ENCODE assay signal across 8 mouse cellular contexts in the genomic region with DNA sequence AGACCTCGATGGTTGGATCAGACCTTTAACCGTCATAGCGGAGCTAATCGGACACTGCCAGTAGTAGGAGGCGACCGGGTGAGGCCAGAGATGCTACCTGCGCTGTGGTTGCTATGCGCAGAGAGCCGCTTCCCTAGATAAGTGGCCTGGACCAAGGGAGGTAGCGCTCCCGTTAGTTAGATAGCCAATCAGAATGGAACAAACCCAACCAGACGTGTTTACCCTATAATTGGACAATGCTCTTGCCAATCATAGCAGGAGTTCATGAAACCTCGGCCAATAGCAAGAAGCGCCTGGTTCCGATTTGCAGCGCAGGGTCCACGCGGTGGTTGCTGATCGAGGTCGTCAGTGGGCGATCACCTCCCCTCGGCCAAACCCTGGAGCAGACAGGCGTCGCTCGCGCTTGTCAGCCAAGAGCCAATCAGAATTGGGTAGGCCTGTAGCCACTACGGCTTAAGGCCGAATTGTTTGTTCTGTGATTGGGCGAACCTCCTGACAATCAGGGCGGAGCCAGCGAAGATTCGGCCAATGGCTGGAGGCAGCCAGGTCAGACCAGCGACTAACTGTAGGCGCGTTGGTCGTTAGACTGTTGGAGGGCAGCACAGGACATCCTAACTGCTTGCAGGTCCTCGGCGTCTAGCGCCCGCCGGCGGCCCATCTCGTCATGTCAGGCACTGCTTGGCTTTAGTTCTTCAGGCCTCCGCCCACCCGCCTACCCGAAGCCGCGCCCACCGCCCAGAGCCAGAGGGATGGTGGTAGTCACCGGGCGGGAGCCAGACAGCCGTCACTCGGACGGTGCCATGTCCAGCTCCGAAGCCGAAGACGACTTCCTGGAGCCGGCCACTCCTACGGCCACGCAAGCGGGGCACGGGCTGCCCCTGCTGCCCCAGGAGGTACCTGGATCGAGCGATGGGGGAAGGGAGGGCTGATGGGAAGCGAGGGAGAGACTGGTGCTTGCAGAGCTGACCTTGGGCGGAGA. TPM values are rescaled to one million over a fixed set of nuclear protein-coding genes. Genes with fewer than 3 reads are reported as not detected.
DNase-seq lines count a peak whose midpoint lies in the region; ATAC-seq lines count a peak whose summit lies in the region.

A gene (plus strand): TSS at position 528 of the 979 bp plus-strand sequence.

- H3K27ac ChIP-seq in heart, embryonic 14.5 days (replicated peaks in 1 of 2; ENCODE audit: control insufficient read depth in 1 of 2, insufficient read depth in 1 of 2, low read depth in 2 of 2, low read length in 2 of 2) = peak within 1 kb of the TSS; percentile 70 to 80
- peak within 1 kb of the TSS; percentile 98 for H3K27ac ChIP-seq in liver, embryonic 13.5 days
- peak within 1 kb of the TSS; percentile 79 for H3K27ac ChIP-seq in stomach, embryonic 16.5 days (ENCODE audit: low read length)

- H3K27me3 ChIP-seq in heart, embryonic 14.5 days (ENCODE audit: control insufficient read depth, insufficient read depth, low read length) = peaks cover 5% of the 10 kb centered on the region
- peaks cover 10% of the 10 kb centered on the region; the same call in 1 of the 2 replicates for H3K27me3 ChIP-seq in liver, embryonic 13.5 days
- H3K27me3 ChIP-seq in stomach, embryonic 16.5 days (ENCODE audit: control insufficient read depth, insufficient read depth, low read length) = no peaks in the 10 kb centered on the region

- peak within 1 kb of the TSS; percentile 55 to 74 for H3K4me3 ChIP-seq in heart, embryonic 14.5 days (ENCODE audit: control insufficient read depth in 1 of 2, insufficient read depth in 1 of 2, low read depth in 1 of 2, low read length in 2 of 2)
- peak within 1 kb of the TSS; percentile 83 for H3K4me3 ChIP-seq in liver, embryonic 13.5 days (replicated peaks)
- H3K4me3 ChIP-seq in stomach, embryonic 16.5 days (replicated peaks; ENCODE audit: low read length) = peak within 1 kb of the TSS; percentile 65

- peaks cover 19% of the 10 kb centered on the region for H3K36me3 ChIP-seq in heart, embryonic 14.5 days (ENCODE audit: control insufficient read depth, insufficient read depth, low read length)
- peaks cover 19% of the 10 kb centered on the region for H3K36me3 ChIP-seq in liver, embryonic 13.5 days
- no peaks in the 10 kb centered on the region for H3K36me3 ChIP-seq in stomach, embryonic 16.5 days (ENCODE audit: control insufficient read depth, insufficient read depth, low read length)

- H3K9ac ChIP-seq in heart, embryonic 14.5 days (ENCODE audit: low read length) = peak within 1 kb of the TSS; percentile 84
- H3K9ac ChIP-seq in liver, embryonic 13.5 days = peak within 1 kb of the TSS; percentile 88
- H3K9ac ChIP-seq in stomach, embryonic 16.5 days (ENCODE audit: low read length) = peak within 1 kb of the TSS; percentile 84

- peak; percentile 89 for ATAC-seq in CD4-positive, CD25-positive, alpha-beta regulatory T cell, adult 4 months
- ATAC-seq in heart, embryonic 14.5 days (ENCODE audit: insufficient number of reproducible peaks, insufficient read depth, low FRiP score, low read depth) = peak; percentile 94
- ATAC-seq in liver, embryonic 13.5 days (ENCODE audit: low read depth) = peak; percentile 90
- peak; percentile 96 for ATAC-seq in stomach, embryonic 16.5 days (ENCODE audit: insufficient read depth, low FRiP score)

- peak; percentile 96 for DNase-seq in c-Kit-negative CD71-positive TER-119-positive erythroid progenitor cells, embryonic 14.5 days (ENCODE audit: low read depth, low spot score)
- DNase-seq in fibroblast of lung, adult 2 months (ENCODE audit: low read depth) = peak; percentile 99
- DNase-seq in kidney, postnatal 14 days = peak; percentile 98
- DNase-seq in liver, embryonic 13.5 days = peak; percentile 96
- DNase-seq in neural tube, embryonic 10.5 days (ENCODE audit: extremely low spot score, low spot score) = peak; percentile 95

- peak within 1 kb of the TSS; percentile 83 for H3K4me2 ChIP-seq in heart, embryonic 14.5 days (ENCODE audit: low read length)
- peak within 1 kb of the TSS; percentile 96 for H3K4me2 ChIP-seq in liver, embryonic 13.5 days
- H3K4me2 ChIP-seq in stomach, embryonic 16.5 days (ENCODE audit: low read depth, low read length) = peak within 1 kb of the TSS; percentile 91

- WGBS in heart, embryonic 14.5 days = under 1% methylated on average over 66 of the region's 66 CpGs
- under 1% methylated on average over 66 of the region's 66 CpGs for WGBS in liver, embryonic 13.5 days (ENCODE audit: insufficient replicate concordance)
- under 1% methylated on average over 66 of the region's 66 CpGs for WGBS in stomach, embryonic 16.5 days

- H3K4me1 ChIP-seq in heart, embryonic 14.5 days (ENCODE audit: control insufficient read depth in 2 of 2, insufficient read depth in 2 of 2, low read length in 2 of 2) = peaks cover 3 to 10% of the 10 kb centered on the region in 2 experiments; a peak in 3 of 4 replicates
- H3K4me1 ChIP-seq in liver, embryonic 13.5 days (replicated peaks) = peaks cover 41% of the 10 kb centered on the region
- peaks cover 14% of the 10 kb centered on the region for H3K4me1 ChIP-seq in stomach, embryonic 16.5 days (ENCODE audit: control insufficient read depth, insufficient read depth, low read length)

- H3K9me3 ChIP-seq in heart, embryonic 14.5 days (ENCODE audit: control insufficient read depth, low read length) = no peaks in the 10 kb centered on the region
- H3K9me3 ChIP-seq in liver, embryonic 13.5 days (replicated peaks) = no peaks in the 10 kb centered on the region
- no peaks in the 10 kb centered on the region for H3K9me3 ChIP-seq in stomach, embryonic 16.5 days (replicated peaks; ENCODE audit: control insufficient read depth, low read length)

RNA-seq across cellular contexts. Expression of the gene that starts here (rescaled TPM):
- polyA plus RNA-seq in CD4-positive, CD25-positive, alpha-beta regulatory T cell, adult 4 months (2017; shearing (Covaris generic)) = 1 to 10 TPM; 2.2 to 2.8 TPM
- 4.8 TPM in 2 replicates for polyA plus RNA-seq in heart, embryonic 14.5 days (2014; fragmentation: Nextera tagmentation; extraction: Ambion mirVana)
- polyA plus RNA-seq in liver, embryonic 13.5 days (2015; fragmentation: Nextera tagmentation; extraction: Ambion mirVana) = 5.5 and 7.1 TPM in 2 replicates
- polyA plus RNA-seq in stomach, embryonic 16.5 days (2015; fragmentation: Nextera tagmentation; extraction: Ambion mirVana) = 5.5 and 5.7 TPM in 2 replicates

Comparison
In these comparisons a context has a peak if more than half of its experiments do, and no peak if none do; other contexts are left out.
1. Peak in every context shown above with its lines: DNase-seq, ATAC-seq, H3K4me3 ChIP-seq and H3K27ac ChIP-seq.